Mouse (Mus musculus): ENCODE data around the gene Nfia. TPM values are rescaled to one million over a fixed set of nuclear protein-coding genes. Genes with fewer than 3 reads are reported as not detected.

Gene Nfia
- polyA plus RNA-seq, 1 experiment from 2014 or later: 88.3 TPM

Other genes with a start within 250 kb of the Nfia start
- gene E130114P18Rik, start 5.3 kb downstream of the Nfia start, polyA plus RNA-seq (2015; fragmentation: Nextera tagmentation; extraction: Ambion mirVana): 31.0 and 34.5 TPM in 2 replicates